Mouse (Mus musculus): ENCODE results near the gene Pnkp. TPM values are rescaled to one million over a fixed set of nuclear protein-coding genes. Genes with fewer than 3 reads are reported as not detected.
"Not testable (repeated sequence)": the region's sequence is repeated elsewhere in the genome, so short reads cannot be mapped to it uniquely, and the experiment has no call there.

Pnkp gene
- total RNA-seq, 2 experiments from 2014 or later = 15.1 to 16.6 TPM

DNA sequence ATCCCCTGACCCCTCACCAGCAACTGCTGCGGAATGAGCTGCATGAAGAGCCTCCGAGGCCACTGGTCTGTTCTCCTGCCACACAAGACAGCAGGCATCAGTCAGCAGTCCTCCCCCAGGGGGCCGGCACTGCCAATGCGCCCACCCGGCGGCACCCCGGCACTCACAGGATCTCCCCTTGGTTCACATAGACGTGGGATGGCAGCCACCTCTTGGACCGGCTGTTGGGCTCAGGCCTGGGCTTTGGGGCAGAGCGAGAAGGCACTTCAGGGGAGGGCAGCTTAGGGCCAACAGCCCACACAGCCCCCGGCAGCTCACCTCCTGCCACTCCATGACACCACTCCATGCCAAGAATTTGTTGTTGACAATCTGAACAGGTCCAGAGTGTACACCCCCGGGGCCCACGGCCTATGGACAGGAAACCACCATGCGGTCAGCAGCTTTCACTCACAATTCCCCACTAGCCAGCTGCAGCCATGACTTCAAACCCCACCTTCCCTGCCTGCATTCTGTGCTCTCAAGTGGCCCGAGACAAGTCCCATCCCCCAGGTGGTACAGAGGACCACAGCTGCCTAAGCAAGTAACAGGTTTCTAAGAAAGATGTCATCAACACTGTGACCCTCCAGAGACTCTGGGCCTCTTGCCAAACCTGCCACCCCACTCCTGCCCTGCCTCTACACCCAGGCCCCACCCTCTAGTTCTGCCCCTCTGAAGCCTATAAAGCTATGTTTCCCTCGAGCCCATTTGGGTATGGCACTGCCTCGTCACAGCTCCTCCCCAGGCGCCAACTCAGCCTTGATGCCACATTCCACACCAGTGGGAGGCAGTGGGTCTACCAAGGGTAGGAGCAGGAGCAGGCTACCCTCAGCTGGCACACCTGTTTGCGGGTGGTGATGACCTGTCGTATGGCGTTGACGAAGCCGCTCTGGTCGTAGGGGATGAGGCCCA, 7.9 kb downstream of the Pnkp start:
- no peak for DNase-seq
- intact Hi-C loops (cut with DNase I; ENCODE audit: low total_unique reads) = no loop called here

DNA sequence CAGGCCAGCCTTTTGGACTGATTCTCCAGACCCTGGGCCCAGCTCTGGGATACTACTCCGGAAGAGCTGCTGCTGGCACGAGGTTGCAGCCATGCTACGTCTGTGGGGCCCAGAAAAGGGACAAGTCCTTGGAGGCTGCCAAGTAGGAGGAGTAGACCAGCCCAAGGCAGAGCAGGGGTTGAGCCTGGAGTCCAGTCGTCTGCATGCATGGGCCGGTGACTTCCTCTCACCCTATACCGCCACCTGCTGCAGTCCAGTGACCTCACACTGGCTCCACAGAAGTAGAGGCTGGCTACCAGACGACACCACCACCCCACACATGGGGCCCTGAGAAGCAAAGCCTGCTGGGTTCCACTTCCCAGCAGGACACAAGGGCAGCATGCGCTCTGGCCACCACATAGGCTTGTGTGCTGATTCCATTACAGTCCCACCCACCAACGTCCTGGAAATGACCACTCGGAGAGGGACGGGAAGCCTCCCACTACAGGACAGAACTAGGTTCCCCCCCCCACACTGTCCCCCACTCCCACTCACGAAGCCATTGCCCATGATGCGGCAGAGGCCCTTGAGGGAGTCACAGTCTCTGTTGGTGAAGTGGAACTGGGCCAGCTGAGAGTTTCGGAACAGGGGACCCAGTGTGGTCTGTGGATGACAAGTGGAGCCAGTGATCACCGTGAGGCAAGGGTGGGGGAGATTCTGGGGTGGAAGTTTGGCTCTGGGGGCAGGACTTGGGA, 9.5 kb downstream of the Pnkp start:
- peak; percentile 73 for DNase-seq
- intact Hi-C loops (cut with DNase I; ENCODE audit: low total_unique reads) = no loop called here

DNA sequence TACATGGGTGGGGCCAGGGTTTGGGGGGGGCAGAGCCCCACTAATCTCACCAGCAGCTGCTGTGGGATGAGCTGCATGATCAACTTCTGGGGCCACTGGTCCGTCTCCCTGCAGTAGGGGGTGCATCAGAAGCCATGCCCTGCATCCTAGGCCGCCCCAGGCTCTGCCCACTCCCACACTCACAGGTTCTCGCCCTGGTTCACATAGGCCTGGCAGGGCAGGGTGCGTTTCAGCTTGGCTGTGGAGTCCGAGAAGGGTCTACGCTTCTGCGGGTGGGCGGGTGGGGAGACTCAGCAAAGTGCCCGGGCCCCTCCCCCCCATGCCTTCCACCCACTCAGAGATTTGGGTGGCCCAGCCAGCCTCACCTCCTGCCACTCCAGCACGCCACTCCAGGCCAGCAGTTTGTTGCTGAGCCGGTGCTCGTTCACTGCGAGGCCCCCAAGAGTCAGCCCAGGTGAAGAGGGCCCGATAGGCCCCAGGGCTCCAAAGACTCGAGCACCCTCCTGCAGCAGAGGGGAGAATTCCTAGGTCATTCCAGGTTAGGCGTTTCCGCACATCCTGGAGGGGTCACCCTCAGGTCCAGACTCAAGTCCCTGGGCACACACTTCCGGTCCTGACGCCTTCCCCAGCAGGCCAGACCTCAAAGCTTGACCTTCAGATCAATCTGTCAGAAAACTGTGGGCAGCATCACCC, 10.2 kb downstream of the Pnkp start:
- intact Hi-C loops (cut with DNase I; ENCODE audit: low total_unique reads) = no loop called here
- DNase-seq = no peak

DNA sequence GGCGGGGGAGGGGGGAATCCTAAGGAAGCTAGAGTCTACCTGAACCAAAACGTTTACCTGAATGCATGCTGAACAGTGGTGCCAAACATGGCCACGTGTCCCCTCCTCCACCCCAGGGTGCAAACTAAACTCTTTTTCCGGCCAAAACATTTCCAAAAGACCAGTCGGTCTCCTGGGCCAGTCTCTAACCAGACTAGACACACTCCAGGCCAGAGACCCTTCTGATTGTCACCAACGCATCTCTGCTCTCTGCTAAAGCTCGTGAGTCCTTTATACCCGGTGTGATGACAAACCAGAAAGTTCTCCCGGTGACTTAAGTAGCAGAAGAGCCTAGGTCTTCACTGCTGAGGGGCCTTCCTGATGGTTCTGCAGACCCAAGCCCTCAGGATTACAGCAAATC, 10.9 kb downstream of the Pnkp start:
- intact Hi-C loops (cut with DNase I; ENCODE audit: low total_unique reads) = no loop called here
- DNase-seq = no peak

DNA sequence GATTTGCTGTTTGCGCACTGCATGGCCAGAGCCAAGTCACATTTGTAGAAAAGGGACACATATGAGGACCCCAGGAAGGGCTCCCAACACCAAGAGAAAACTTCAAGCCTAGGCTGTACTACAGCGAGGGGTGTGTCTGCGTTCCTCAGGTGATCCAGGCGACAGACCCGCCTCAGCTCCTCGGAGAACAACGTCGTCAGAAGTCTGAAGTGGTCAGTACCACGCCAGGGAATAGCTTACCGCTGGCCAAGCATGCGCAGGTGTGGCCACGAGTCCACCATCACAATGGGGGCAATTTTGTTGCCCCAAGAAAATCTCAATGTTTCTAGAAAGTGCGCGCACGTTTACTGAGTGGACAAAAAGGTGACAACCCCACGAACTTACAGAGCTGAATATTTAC, 11.5 kb downstream of the Pnkp start:
- no peak for DNase-seq

DNA sequence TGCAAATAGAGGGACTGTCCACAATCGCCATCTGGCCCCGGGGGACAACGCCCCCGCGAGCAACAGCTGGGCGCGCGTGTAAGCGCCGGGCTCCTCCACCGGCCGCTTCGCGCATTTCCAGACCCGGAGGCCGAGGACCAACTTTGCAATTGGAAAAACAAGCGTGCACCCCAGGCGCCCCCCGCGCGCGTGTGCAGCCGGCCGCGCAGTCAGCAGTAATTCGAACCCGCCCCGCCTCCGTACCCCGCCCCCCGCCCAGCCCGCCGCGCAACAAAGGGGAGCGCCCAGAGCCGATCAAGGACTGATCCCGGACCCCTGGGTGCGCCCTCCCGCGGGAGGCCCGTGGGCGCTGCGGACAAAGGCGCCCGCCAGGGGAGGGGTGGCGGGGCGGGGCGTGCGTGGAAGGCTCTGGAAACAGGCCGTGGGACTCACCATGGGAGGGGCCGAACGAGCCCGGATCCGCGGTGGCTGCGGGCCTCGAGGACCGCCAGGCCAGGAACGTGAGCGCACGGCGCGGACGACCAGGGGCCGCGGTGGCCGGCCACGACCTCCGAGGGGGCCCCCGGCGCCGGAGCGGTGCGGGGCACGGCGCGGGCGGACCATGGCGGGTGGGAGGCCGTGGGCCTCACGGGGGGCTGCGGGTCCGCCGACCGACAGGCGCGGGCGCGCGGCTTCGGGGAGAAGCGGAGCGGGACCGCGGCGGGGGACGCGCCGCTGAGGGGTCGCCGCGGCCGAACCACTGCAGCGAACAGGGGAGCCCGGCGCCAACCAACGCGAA, 12.2 kb downstream of the Pnkp start:
- DNase-seq = peak; percentile 80
- intact Hi-C loops (cut with DNase I; ENCODE audit: low total_unique reads) = no loop called here

More for the DNA sequence above, 11.5 kb downstream of the Pnkp start:
- intact Hi-C loops (cut with DNase I; ENCODE audit: low total_unique reads) = no loop called here

DNA sequence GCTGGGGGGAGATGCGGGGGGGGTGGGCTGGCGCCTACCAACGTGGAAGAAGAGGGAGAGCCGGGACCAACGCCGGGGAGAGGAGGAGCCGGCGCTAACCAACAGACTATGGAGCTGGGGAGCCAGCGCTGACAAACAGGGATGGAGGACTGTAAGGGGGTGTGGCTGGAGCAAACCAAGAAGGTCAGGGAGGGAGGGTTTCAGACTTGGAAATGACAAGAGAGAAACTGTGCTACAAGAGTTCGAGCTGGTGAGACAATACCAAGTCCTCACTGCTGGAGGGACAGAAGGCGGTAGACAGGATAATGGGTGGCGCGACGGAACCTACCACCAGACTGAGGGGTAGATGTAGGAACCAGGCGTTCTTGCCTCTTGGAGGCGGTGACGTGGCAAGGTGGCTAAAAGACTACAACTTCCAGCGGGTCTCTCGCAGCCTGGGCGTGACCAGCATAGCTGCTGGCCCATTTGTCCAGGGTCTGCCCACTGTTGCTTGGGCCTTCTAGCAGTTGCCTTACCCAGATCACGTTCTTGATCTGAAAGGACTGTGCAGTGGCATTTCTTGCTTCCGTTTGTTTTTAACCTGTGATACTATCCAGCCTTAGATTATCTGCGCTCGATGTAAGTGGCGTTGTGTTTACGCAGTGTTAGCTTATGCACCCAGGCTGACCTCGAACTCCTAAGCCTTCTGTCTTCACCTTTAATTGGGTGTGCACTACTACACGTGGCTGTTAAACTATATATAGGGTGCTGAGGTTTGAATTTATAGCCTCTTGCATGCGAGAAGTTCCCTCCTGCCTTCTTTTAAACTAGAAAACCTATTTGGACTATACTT, 13.0 kb downstream of the Pnkp start, which contains the start of gene Ptov1:
Gene Ptov1 (minus strand): TSS at position 92 of the 832 bp plus-strand sequence.
- intact Hi-C loops (cut with DNase I; ENCODE audit: low total_unique reads) = no loop called here
- DNase-seq = peak; percentile 94

DNA sequence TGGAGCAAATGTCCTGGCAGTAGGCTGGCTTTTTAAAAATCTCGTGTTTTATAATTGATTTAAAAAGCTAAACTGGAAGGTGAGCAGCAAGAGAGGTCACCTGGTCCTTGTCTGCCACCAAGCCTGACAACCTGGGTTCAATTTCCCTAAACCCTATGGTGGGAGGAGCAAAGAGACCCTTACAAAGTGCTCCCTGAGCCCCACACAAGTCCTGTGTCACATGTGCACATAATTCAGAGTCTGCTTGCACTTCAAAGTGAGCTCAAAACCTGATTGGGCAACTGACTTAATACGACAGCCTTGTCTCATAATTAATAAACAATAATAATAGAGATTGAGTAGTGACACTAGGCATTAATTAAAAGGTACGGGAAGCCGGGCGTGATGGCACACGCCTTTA, 13.7 kb downstream of the Pnkp start:
- intact Hi-C loops (cut with DNase I; ENCODE audit: low total_unique reads) = no loop called here
- no peak for DNase-seq

DNA sequence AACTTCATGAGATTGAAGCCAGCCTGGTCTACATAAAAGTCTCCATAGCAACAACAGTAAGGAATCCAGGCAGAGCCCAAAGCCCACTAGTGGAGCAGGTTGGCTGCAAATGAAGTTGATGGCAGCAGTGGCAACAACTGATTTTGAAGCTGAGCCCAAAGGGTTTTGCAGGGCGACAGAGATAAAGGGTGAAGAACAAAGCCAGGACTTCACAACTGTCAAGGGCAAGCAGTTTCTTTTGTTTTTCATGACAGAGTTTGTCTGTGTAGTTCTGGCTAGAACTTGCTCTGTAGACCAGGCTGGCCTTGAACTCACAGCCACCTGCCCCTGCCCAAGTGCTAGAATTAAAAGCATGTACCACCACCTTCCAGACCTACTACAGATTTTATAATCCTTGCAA, 14.2 kb downstream of the Pnkp start:
- no peak for DNase-seq
- intact Hi-C loops (cut with DNase I; ENCODE audit: low total_unique reads) = no loop called here

DNA sequence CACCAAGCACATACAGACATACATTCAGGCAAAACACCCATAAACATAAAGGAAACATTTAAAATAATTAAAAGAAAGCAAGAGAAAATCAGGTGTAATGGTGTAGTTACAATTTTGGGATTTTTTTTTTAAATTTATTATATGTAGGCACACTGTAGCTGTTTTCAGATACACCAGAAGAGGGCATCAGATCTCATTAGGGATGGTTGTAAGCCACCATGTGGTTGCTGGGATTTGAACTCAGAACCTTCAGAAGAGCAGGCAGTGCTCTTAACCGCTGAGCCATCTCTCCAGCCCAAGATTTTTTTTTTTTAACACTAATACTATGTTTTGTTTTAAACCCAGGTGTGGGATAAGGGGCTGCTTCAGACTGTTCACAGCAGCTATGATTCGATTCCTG, 14.8 kb downstream of the Pnkp start:
- intact Hi-C loops (cut with DNase I; ENCODE audit: low total_unique reads); DNase-seq: not testable (repeated sequence)

DNA sequence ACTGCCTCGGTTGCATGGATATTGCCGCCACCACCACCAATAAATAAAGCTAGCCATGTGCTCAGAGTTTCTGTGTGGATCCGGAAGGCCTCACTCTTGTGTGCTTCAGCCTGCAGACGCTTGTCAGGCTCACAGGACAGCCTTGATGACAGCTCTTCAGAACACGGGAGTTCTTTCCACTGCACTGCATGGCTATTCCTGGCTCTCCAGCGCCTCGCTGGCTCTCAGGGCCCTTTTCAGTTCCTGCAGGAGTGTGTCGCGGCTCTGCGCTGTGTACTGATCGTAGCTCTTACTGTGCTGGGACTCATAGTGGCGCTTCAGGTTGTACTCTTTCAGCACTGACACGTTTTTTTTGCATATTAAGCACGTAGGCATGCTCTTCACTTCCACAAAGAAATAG, 20.9 kb downstream of the Pnkp start:
- intact Hi-C loops (cut with DNase I; ENCODE audit: low total_unique reads) = no loop called here
- no peak for DNase-seq

DNA sequence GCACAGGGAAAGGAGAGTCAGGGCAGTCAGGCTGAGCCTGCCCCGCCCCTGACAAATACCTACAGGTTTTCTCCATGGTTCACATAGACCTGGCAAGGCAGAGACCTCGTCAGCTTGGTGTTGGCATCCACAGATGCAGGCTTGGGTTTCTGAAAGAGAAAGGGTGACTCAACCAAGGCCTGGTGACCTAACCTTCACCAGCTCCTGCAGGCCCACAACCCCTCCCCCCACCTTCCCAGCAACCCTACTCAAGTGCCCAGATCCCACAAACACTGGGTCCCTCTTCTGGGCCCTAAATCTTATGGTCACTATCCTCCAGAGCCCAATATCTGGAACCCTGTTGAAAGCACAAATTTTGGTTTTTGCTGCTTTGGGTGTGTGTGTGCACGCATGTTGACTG, 26.1 kb downstream of the Pnkp start:
- DNase-seq = no peak
- intact Hi-C loops (cut with DNase I; ENCODE audit: low total_unique reads) = no loop called here

DNA sequence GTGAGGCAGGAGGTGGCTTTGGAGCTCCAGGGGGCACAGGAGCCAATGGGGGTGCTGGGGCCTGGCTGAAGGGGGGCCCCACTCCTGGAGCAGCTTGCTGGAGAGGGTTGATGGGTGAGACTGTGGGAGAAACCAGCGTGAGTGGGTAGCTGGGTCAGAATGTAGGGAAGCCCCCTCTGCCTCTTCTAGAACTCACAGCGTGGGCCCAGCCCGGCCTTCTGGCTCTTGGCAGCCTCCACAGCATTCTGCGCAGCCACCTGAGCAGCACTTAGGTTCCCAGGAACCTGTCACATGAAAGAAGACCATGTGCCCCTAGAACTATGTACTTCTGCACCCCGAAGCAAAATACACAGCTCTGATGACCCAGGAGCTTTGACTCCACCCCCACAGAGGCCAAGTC, 27.7 kb downstream of the Pnkp start:
- no peak for DNase-seq
- intact Hi-C loops (cut with DNase I; ENCODE audit: low total_unique reads) = no loop called here

DNA sequence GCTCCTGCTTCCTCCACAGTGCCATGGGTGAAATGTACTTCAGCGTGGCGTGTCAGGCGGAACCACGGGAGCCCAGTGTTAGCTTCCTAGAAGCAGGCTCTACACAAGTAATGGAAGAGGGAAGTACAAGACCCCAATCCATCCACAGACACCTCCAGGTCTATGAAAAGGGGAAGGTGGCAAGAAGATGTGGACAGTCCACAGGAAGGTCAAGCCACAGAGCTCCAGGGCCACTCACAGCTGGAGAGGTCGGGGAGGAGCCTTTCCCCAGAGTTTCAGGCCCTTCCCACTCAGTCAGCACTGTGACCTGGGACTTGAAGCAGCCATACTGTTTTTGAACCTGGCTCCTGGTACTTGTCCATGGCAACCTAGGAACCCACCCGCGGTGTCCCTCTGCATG, 30.0 kb downstream of the Pnkp start:
- intact Hi-C loops (cut with DNase I; ENCODE audit: low total_unique reads) = no loop called here

DNA sequence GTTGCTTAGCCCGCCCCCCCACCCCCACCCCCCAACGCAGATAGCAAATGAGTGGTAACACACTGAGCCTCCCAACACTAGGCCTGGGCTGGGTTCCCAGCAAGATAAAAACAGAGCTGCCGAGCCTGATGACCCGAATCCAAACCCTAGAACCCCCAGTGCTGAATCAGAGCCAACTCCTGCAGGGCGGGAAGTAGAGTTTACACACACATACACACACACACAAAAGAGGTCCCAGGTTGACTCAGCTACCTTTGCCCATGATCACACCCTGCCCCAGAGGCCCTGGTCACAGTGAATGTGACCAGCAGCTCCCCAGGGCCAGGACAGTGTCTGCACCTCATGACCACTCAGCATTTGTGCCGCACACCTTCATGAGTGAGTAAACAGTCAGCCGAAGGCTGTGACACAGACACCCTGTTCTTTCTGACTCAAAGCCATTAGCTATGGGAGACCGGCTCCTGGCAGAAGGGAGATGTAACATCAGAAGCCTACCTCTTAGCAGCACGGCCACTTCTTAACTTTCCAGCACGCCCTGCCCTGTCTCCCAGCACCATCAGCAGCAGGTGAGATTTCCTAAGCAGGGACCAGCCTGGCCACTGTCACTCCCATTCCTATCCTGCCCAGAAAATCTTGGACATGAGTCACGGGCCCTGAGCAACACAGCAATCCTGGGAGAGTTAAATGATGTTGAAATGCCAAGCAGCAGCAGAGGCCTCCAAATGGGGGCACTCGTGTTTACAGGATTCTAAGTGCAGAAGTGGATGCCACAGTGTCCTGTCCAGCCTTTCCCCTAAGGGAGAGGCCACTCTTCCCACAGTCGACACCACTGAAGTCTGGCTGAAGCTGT, 31.5 kb downstream of the Pnkp start:
- no peak for DNase-seq
- intact Hi-C loops (cut with DNase I; ENCODE audit: low total_unique reads) = no loop called here

More for the DNA sequence above, 30.0 kb downstream of the Pnkp start:
- DNase-seq = no peak

DNA sequence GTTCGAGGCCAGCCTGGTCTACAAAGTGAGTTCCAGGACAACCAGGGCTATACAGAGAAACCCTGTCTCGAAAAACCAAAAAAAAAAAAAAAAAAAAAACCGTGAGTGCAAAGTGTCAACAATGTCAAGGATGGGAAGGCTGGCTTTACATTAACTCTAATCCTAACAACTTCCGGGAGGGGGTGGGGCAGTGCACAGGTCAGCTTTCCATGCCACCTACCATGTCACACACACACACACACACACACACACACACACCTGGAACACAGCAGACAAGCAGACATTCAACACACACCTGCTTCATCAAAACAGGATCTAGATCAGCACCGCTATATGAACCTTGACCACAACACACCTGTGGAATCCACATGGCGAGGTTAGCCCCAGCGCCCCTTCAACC, 33.2 kb downstream of the Pnkp start:
- no peak for DNase-seq
- intact Hi-C loops (cut with DNase I; ENCODE audit: low total_unique reads) = no loop called here

DNA sequence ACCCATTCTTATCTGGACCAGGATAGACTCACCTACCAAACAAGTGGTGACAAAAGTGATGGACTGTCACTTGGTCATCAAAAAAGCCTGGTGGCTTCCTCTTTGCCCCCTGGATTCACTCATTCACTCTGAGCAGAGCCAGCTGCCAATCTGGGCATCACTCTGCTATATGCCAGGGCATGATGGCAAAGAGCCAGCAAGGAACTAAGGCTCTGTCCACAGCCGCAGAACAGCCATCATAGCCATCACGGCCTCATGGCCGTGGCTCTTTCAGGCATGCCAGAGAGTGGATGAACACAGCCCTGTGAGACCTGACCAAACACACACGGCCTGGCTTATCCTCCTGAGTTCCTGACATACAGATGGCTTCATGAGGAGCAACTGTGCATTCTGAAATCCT, 33.8 kb downstream of the Pnkp start:
- DNase-seq = no peak
- intact Hi-C loops (cut with DNase I; ENCODE audit: low total_unique reads) = no loop called here

DNA sequence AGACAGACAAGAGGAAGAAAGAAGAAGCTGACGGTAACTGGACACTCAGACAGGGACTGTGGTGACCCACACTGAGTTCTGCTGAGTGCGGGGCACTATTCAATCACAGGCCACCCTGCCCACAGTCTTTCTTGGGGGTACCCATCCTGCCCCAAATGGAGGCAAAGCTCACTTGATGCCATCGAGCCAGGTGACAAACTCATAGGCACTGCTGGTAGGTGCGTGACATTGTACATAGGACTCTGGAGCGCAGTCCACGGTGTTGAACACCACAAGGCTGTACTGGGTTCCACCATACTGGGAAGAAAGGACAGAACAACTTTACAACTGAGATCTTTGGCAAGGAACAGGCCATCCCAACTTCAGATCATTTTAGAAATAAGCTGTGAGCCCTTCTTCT, 34.7 kb downstream of the Pnkp start:
- DNase-seq = no peak
- intact Hi-C loops (cut with DNase I; ENCODE audit: low total_unique reads) = no loop called here

Measured in gastrocnemius, postnatal 14 days (tissue).